Mouse (Mus musculus): ENCODE measurements around the gene Tfpi.
"Not testable (repeated sequence)": the region's sequence is repeated elsewhere in the genome, so short reads cannot be mapped to it uniquely, and the experiment has no call there.

The Tfpi gene

GRCm38 (mm10) chr2:84476577-84476976, at the start of gene Tfpi:
TSS of gene Tfpi (minus strand) at chr2:84476775.
- DNase-seq (ENCODE audit: low read depth, low spot score) = no peak

- DNase-seq (ENCODE audit: low read depth, low spot score) = no peak
Observed at GRCm38 (mm10) chr2:84526221-84526620, 49.6 kb upstream of the Tfpi start.

DNA sequence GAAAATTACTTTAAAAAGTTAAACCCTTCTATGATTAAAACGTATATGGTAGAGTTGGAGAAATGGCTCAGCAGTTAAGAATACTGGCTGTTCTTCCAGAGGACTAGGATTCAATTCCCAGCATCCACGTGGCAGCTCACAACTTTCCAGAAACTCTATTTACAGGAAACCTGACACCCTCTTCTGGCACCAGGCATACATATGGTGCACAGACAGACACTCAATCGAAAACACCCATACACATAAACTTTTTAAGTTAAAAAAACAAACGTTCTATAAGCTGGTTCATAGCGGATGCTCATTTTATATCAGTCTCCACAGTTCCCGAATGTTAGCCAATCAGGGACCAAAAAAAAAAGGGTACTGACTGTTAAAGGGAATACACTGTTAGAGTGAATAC, 49.2 kb upstream of the Tfpi start:
- no peak for DNase-seq (ENCODE audit: low read depth, low spot score)

DNA sequence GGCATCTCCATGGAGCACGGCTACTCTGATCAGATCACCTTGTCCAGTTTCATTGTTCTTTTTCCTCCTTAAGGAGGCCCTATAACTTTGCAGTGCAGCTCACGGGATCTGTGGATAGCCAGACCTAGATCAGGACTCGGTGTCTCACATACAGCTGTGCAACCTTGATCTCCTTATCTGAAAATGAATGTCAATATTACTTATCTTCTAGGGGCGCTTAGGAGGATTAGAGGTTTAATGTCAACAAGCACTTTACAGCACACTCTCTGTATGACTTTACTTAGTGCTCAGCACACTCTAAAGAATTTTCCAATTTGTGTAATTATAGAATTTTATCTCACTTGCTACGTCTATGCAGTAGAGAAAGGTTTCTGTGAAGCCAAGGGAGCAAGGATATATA, 48.5 kb upstream of the Tfpi start:
- no peak for DNase-seq (ENCODE audit: low read depth, low spot score)

GRCm38 (mm10) chr2:84523994-84524393, 47.4 kb upstream of the Tfpi start:
- DNase-seq (ENCODE audit: low read depth, low spot score) = no peak

- DNase-seq (ENCODE audit: low read depth, low spot score) = no peak
Observed at GRCm38 (mm10) chr2:84523103-84523865, 46.7 kb upstream of the Tfpi start.

- DNase-seq (ENCODE audit: low read depth, low spot score) = no peak
Observed at GRCm38 (mm10) chr2:84519514-84520067, 43.0 kb upstream of the Tfpi start.

DNA sequence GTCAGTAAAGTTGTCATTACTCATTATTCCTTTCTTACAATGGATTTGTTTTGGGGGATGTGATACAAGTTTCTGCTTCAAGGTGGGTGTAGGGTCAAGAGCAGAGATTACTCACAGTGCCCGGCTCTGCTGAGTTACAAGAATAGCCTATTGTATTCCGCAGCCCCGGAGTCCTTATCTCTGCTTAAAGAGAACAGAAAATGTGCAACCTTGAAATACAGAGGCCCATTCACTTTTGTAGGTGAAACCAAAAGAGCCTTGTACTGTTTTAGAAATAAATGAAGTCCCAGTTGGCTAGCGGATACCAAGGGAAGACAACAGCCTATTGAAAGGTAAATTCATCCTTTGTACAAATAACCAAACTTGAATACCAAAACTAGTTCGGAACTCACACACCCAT, 42.2 kb upstream of the Tfpi start:
- no peak for DNase-seq (ENCODE audit: low read depth, low spot score)

GRCm38 (mm10) chr2:84513281-84513680, 36.7 kb upstream of the Tfpi start:
- DNase-seq (ENCODE audit: low read depth, low spot score) = no peak

DNA sequence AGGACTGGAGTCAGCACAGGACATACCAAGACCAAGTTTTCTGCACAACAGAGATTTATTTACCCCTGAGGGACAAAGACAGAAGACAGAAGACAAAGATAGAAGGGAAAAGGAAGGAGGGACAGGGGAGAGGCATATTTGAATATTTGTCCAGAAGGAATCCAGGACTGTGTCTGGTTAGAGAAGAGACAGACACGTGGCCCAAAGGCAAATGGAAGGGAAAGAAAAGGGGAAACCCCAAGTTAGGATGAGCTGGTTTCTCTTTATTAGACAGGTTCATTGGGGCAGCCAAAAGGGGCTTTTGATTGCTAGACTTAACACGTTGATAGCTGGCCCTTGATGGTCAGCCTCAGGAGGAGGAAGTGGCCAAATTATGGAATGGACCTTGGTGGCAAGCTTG, 34.9 kb upstream of the Tfpi start:
- DNase-seq (ENCODE audit: low read depth, low spot score) = no peak

DNA sequence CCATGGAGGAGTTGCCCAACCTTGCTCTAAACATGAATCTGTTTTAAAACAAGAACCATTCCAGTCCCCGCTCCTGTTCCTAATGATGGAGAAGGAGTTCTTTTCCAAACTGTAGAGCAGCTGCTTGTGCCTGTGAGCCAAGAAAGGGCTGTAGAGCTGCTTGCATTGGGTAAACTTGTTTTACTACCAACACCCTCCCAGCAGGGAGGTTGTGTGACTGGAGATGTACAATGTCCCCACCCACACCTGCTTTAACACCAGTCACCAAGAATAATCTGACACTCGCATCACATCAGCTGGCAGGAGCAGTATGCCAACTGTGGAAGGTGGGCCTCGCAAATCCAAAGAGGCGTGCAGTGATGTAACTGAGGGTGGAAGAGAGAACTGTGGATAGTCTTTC, 34.5 kb upstream of the Tfpi start:
- no peak for DNase-seq (ENCODE audit: low read depth, low spot score)

GRCm38 (mm10) chr2:84504954-84505394, 28.4 kb upstream of the Tfpi start:
- not testable (repeated sequence) for DNase-seq (ENCODE audit: low read depth, low spot score)

- DNase-seq (ENCODE audit: low read depth, low spot score) = no peak
Observed at GRCm38 (mm10) chr2:84504285-84504684, 27.7 kb upstream of the Tfpi start.

DNA sequence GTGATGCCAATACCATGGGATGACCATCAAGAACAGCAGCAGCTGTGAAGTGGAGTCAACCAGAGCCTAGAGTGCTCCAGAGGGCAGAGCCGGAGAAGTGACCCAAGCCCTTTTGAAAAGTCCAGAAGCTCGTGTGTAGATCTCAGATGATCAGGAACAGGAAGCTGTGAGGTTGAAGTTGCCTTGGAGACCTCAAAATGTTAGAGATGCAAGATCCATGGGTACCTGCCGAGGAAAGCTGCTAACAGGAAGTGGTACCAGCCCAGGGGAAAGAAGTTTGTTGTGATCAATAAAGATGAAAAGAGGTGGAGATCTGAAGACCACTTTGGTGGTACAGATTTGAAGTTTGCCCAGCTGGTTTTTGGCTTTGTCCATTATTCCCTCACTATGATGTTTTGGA, 22.3 kb upstream of the Tfpi start:
- DNase-seq (ENCODE audit: low read depth, low spot score) = no peak

DNA sequence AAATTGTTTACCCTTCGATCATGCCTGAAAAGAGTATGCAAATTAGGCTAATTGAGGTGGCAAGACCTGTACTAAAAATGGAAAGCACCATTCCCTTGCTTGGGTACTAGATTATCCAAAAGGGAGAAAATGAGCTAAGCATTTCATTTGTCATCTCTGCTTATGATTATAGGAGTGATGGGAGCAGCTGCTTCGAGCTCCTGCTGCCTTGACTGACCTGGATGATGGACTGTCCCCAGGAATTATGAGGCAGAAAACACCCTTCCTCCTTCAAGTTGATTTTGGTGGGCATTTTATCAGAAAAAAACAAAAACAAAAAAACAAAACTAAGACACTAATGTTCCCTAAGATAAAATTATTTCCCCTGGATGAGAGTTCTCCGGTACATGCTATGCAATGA, 18.5 kb upstream of the Tfpi start:
- no peak for DNase-seq (ENCODE audit: low read depth, low spot score)

DNA sequence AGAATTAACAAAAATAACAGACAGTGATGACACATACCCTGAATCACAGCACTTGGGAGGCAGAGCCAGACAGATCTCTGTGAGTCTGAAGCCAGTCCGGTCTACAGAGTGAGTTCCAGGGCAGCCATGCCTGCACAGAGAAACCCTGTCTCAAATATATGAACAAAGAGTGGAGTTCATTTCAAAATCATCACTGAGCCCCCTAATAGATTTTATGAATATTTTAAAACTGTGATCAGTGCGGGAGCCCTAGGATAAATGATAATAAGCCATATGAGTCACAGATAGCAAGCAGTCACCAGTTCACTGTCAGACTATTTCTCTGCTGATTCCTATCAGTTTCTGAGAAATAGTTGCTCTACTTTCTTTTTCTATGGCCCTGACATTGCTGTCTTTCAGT, 17.1 kb upstream of the Tfpi start:
- no peak for DNase-seq (ENCODE audit: low read depth, low spot score)

DNA sequence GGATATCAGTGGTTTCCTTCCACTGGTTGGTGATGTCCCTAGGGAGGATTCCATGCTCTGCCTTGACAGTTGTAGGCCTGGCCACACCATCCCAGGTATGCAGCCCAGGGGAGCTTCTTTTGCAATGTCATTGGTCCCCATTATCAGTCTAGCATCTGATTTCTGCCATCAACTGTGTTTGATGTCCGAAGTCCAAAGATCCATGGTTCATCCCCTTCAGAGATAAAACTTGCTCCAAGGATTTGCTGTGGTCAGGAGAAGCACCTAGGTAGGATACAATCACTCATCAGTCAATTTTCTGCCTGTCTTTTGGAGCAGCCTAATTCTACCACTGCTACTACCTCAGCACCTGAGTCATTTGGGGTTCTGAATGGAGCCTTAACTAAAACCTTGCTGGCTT, 15.1 kb upstream of the Tfpi start:
- DNase-seq (ENCODE audit: low read depth, low spot score) = no peak

GRCm38 (mm10) chr2:84487705-84488291, 11.2 kb upstream of the Tfpi start:
- no peak for DNase-seq (ENCODE audit: low read depth, low spot score)

DNA sequence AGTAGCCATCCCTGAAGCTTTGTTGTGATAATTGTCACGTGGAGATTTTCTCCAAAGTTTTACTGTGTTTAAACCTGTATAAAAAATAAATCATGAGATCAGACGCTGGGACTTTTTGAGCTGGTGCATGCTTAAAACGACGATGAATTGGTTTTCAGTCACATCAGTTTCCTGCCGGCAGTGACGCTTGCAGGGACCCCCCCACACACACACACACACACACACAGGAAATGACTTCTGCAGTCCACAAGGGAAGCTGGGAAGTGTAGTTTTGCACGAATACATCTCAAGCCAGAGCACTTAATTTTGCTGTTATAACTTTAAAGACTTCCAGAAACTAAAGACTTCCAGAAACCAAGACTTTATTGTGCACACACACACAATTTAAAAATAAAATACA, 5.3 kb upstream of the Tfpi start:
- peak; percentile 51 for DNase-seq (ENCODE audit: low read depth, low spot score)

DNA sequence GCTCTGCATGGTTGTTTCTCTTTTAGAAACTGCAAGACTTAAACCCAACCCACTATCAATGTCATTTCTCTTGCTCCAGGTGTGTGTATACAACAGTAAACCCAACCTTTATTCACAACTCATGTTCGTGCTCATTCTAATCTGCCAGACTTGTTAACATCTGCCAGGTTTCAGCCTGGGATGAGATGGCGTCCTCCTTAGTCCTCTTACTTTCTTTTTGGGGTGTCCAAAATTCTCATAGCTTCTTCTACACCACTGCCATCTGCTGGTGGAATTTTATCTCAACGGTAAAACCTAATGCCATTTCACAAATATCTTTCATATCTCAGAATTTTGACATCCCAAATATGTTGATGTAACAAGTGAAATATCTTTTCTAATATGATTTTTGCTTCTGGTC, 2.5 kb upstream of the Tfpi start:
- peak; percentile 83 for DNase-seq (ENCODE audit: low read depth, low spot score)

DNA sequence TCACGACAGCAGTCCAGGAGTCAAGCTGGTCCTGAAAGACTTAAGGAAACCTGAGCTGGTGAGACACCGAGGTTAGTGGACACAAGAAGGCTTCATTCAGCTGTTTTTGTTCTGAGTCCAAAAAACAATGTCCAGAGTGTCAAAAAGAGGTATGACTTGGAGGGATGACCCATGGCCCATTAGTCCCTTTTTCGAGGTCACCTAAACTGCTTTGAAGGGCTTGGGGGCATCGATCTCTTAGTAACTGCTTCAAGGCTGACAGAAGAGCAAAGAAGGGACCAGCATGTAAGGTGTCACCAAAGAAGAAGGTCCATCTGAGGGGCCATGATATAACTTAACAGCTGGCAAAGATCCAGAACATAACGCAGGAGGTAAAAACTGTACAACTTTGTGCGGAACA, 1.2 kb upstream of the Tfpi start:
- no peak for DNase-seq (ENCODE audit: low read depth, low spot score)

DNA sequence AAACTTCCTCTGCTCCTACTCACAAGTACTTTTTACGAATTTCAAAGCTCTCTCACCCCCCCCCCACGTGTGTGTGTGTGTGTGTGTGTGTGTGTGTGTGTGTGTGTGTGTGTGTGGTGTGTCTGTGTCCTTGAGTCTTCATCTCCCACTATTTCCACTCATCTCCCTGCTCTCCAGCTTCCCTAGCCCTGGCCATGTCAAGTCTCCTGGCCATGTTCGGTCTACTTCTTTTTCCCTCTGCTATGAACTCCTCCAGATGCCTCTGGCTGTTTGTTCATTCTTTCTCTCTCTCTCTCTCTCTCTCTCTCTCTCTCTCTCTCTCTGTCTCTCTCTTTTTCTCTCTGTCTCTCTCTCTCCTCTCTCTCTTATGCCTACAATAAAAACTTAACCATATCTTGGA, 444 bp downstream of the Tfpi start:
- no peak for DNase-seq (ENCODE audit: low read depth, low spot score)

DNA sequence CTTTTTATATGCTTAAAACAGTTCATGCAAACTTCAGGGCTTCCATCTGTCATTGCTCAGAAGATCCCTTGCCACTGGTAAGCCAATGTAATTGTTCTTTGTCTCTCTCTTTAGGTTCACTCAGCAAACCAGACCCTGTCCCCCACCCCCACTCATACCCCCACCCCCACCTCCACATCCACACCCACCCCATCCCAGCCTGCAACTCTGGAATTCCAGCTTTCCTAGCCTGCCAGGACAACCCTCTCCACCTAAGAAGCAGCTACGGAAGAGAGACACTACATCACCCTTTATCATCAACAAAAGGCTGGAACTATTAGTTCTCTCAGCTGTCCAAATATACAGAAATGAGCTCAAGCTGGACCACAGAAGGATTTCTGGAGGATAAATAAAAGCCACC, 974 bp downstream of the Tfpi start:
- no peak for DNase-seq (ENCODE audit: low read depth, low spot score)
